Mouse (Mus musculus) left cerebral cortex, adult 9 months (tissue): ENCODE results near the gene Tyms.
"Not testable (repeated sequence)": the region's sequence is repeated elsewhere in the genome, so short reads cannot be mapped to it uniquely, and the experiment has no call there.

Experiments used
- DNase-seq, 2 experiments: peaks; one replicate each; pipeline ENCODE4 v3.0.0; 2022; ENCODE audit warnings: low spot score in 2 of 2

The Tyms gene

GRCm38 (mm10) chr5:30103340-30103739, 29.9 kb upstream of the Tyms start:
- DNase-seq, result no peak

DNA sequence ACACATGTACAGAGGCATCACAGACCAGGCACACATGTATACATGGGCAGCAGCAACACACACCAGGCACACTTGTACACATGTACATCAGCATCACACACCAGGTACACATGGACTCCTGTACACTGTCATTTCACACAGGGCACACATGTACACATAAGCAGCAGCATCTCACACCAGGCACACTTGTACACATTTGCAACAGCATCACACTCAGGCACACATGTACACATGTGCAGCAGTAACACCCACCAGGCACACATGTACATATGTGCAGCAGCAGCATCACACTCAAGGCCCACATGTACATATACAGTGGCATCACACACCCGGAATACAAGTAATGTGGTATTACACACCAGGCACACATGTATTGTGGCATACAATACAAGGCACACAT, 24.8 kb upstream of the Tyms start:
- no peak for DNase-seq

GRCm38 (mm10) chr5:30095731-30096130, 22.3 kb upstream of the Tyms start:
- DNase-seq, result no peak

DNA sequence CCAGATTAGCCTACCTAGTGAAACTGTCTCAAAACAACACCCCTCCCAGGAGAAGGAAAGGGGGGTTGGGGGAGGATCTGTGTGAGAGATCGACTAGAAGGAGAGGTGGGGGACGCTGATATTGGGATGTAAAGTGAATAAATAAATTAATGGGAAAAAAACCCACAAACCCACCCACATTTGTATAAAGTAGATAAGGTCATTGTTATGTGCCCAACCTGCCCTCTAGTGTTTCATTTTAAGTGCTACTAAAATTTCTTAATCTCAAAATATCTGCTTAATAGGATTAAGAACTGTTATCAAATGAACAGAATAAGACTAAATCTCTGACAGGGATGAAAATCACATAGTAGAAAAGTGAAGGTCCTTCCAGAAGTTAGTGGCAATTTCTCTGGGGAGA, 21.0 kb upstream of the Tyms start:
- no peak for DNase-seq

DNA sequence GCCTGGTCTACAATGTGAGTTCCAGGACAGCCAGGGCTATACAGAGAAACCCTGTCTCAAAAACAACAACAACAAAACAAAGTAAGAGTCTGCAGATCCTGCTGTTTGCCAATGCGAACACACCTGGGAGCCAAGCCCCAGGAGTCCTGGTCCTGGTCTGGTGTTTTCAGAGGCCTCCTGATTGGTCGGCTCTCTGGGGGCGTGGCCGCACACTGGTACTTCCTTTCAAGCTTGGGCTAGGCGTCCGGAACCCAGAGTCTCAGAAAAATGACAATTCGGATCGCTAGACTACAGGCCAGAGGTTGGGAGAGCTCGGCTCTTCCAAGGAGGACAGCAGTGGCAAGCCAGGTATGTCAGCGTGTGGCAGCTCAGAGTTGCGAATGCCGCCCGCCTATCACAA, 19.3 kb upstream of the Tyms start:
- DNase-seq, result no peak

DNA sequence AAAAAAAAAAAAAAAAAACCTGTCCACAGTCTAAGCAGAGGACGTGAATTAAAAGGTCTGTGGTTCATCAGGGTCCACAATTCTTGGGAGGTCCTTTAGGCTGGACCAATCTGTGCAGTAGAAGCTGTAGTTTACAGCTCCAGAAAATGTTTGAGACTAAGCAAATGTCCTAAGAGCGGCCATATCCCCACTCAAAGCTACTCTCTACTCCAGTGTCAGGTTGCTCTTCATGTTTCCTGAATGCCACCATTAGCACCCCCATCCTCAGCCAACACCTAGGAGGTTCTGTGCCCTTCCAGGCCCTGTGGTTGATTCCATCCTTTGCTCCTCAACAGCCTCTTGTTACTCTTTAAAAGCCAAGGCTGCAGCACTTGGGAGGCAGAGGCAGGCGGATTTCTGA, 1.0 kb downstream of the Tyms start:
- DNase-seq, result no peak

- no peak for DNase-seq
Observed at GRCm38 (mm10) chr5:30071677-30072076, 1.7 kb downstream of the Tyms start.

- DNase-seq, result no peak
Observed at GRCm38 (mm10) chr5:30067726-30068125, 5.7 kb downstream of the Tyms start.

GRCm38 (mm10) chr5:30059607-30060006, 13.8 kb downstream of the Tyms start:
- not testable (repeated sequence) for DNase-seq

DNA sequence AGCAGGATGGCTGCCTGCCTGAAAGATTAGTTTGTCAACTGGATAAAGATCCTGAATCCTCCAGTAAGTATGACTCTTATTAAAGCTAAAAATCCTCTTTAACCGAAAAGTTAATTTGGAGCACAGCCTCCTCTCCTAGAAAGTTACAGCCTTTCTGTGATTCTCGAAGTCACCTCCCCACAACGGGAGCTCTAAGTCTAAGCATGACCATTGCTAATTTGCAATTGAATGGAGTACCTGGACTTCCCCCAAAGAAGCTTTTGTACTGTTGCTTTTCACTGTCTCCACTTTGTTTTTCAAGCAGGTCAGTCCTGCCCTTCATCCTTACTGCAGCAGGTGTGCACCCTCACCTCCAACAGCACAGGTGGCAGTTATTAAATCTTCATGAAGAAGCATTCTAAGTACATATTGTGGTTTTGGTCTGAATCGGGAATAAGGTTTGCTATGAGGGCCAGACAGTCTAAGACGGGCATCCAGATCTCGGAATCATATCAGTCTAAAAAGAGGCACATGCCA, 15.1 kb downstream of the Tyms start:
- no peak for DNase-seq

DNA sequence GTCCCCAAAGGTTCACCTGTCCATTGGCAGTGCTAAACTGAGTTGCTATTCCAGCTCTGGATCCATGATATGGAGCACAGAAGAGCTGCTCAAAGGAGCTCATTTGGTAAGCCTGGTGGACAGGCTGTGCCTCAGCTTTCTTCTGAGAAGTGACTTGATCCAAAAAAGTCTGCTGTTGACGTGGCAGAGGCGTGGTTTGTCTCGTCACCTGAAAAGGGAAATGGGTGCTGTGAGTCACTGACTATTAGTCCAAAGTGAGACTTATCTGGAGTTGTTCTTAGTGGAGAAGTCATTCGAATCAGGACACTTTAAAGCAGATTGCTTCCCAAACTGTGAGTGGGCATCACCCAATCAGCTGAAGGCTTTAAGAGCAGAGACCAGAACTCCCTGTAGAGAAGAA, 33.6 kb downstream of the Tyms start:
- DNase-seq, result not testable (repeated sequence)

DNA sequence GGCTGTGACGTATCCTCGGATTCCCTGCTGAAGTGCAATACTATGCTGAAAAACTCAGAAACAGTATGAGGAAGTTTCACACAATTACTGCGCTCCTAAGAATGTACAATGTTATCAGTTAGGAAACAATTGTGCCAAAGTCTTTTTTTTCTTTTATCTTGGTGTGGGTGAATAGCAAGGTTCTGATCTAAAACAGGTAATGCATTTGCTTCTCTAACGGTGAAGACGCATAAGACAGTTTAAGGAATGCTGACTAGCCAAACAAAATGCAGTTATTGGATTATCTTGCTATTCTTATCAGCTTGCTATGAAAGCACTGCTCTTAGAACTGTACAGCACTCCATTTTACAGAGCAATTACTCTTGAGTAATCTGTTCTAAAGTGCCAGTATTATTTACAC, 34.1 kb downstream of the Tyms start:
- not testable (repeated sequence) for DNase-seq

DNA sequence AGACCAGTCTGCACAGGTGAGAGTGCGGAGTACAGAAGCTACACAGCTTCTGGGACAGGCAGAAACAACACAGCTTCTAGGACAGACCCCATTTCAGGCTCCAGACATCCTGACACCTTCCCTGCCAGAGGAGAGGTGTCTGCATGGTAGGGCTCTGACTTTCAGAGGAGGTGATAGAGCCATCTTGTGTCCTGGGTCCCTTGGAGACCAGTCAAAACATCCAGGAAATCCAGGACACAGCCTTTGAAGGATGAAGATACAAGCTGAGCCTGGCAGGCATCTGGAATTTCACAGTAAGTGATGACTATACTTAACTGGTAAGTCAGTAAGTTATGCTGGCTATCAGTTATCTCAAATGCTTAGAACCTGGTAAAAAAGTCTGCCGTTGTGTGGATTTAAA, 36.3 kb downstream of the Tyms start:
- DNase-seq, result not testable (repeated sequence)

DNA sequence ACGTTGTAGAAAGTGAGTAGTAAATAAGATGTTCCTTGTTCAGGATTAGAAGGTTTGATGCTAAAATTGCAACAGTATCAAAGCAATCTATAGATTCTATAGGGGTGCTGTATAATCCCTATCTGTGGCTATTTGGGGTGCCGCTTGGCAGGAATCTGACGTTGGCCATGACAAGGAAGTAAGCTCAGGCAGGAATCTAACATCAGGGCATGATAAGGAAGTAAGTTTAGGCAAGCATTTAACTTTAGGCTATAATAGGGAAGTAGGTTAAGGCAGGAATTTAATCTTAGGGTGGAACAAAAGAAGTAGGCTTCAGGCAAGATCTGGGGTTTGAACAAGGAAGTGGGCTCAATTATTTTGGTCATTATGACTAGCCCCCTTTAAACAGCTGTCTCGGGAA, 37.6 kb downstream of the Tyms start:
- not testable (repeated sequence) for DNase-seq

DNA sequence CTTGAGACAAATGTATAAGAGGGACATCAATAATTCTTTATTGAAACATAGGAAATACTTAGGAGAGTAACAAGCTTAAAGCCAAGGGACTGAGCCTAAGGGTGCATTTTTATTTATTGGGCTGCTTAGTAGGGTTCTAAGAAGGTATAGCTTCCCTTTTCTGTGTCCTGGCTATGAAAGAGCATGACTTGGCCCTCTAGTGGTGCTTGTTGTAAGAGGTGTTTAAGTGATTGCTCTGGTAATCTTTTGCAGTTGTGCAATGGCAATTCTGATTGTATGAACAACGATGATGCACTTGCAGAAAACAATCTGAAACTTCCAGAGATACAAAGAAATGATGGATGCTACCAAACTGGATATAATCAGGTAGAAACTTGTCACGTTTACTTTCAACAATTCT, 58.8 kb downstream of the Tyms start:
- DNase-seq, result peak in 1 of 2 experiments; percentile 15

DNA sequence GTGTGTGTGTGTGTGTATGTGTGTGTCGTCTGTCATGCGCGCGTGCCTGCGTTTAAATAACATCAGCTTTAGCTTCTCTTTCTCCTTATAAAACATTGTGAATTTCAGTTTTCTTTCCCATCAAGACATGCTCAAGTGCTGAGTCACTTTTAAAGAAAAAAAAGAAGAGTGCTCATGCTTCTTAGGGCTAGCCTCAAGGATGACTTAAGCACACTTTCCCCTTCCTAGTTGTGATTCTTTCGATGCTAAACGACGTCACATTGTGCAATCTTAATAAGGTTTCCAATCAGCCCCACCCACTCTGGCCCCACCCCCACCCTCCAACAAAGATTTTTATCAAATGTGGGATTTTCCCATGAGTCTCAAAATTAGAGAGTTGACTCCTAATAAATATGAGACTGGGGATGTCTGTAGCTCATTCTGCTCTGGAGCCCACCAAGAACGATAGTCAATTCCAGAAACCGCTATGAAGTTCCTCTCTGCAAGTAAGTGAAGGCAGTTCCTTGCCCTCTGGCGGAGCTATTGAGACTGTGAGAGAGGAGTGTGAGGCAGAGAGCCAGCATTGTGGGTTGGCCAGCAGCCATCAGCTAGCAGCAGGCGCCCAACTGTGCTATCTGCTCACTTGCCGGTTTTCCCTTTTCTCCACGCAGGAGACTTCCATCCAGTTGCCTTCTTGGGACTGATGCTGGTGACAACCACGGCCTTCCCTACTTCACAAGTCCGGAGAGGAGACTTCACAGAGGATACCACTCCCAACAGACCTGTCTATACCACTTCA, 60.5 kb downstream of the Tyms start, which contains the start of gene Il6:
Gene Il6, plus strand, starts transcription at position 389 of the 778 bp plus-strand sequence.
- peak; percentile 49 to 89 for DNase-seq
